Mouse (Mus musculus): ENCODE measurements around the gene Apol11a.

GRCm38 (mm10) chr15:77561792-77562191 lies 53.7 kb downstream of the Apol11a start, which contains the start of gene 1700025B11Rik:
- TF ChIP-seq POLR2AphosphoS2 (IDR thresholded peaks at IDR 0.05; ENCODE audit: insufficient read length, low read depth) = no peak
- TF ChIP-seq E2F4 (IDR thresholded peaks at IDR 0.05; ENCODE audit: insufficient read depth) = no peak
- TF ChIP-seq POLR2A (IDR thresholded peaks at IDR 0.05; ENCODE audit: insufficient read length, low read depth) = no peak
